Mouse (Mus musculus) hindbrain, embryonic 16.5 days (tissue): ENCODE measurements around the gene Bcap31. TPM values are rescaled to one million over a fixed set of nuclear protein-coding genes. Genes with fewer than 3 reads are reported as not detected.

Source experiments
- ATAC-seq: fragments of 200-750 bp; cut with Nextera tagmentation; 2 replicates; pipeline ENCODE4 v1.8.0; 2017; ENCODE audit warnings: moderate TSS enrichment, moderate library complexity
- H3K27ac ChIP-seq: fragments of 300-500 bp; sonication (generic); 2 replicates; pipeline ENCODE4 v1.5.1; 2014; ENCODE audit warnings: low read depth, mild to moderate bottlenecking, control low read depth, low read length, moderate library complexity
- H3K27me3 ChIP-seq: fragments of 300-500 bp; sonication (generic); replicated peaks from 2 replicates; pipeline ENCODE4 v1.6.1; 2014; ENCODE audit warnings: low read length; ENCODE audit not compliant: control insufficient read depth, insufficient read depth
- H3K36me3 ChIP-seq: fragments of 300-500 bp; sonication (generic); 2 replicates; pipeline ENCODE4 v1.6.1; 2014; ENCODE audit warnings: mild to moderate bottlenecking, low read length, moderate library complexity, mixed read lengths; ENCODE audit not compliant: control insufficient read depth, insufficient read depth
- H3K4me1 ChIP-seq: fragments of 300-500 bp; sonication (generic); 2 replicates; pipeline ENCODE4 v1.6.1; 2014; ENCODE audit warnings: low read depth, low read length; ENCODE audit not compliant: control insufficient read depth, insufficient read depth
- H3K4me2 ChIP-seq: fragments of 300-500 bp; sonication (generic); 2 replicates; pipeline ENCODE4 v1.6.1; 2014; ENCODE audit warnings: mild to moderate bottlenecking, low read length, control low read depth, moderate library complexity
- H3K4me3 ChIP-seq: fragments of 300-500 bp; sonication (generic); 2 replicates; pipeline ENCODE4 v1.5.1; 2014; ENCODE audit warnings: mild to moderate bottlenecking, low read length, control low read depth, moderate library complexity
- H3K9ac ChIP-seq: fragments of 300-500 bp; sonication (generic); 2 replicates; pipeline ENCODE4 v1.6.1; 2014; ENCODE audit warnings: low read depth, mild to moderate bottlenecking, control low read depth, low read length, moderate library complexity
- H3K9me3 ChIP-seq: fragments of 300-500 bp; sonication (generic); 2 replicates; pipeline ENCODE4 v1.6.1; 2014; ENCODE audit warnings: mild to moderate bottlenecking, low read length, moderate library complexity; ENCODE audit not compliant: control insufficient read depth
- WGBS: fragments of 180-500 bp; shearing (Covaris S2); extraction: QIAGEN DNeasy Blood & Tissue Kit; methylation state at CpG from one replicate; pipeline ENCODE4 v1.1.7; 2014; 5-methylcytosine and 5-hydroxymethylcytosine counted together
- polyA plus RNA-seq: library from polyadenylated mRNA; unstranded; fragments of >200 nt; fragmentation: Nextera tagmentation; extraction: Ambion mirVana; gene quantifications from 2 replicates; pipeline ENCODE4 v1.2.1, GENCODE M21; 2015

Bcap31 gene
- polyA plus RNA-seq, 1 experiment from 2014 or later = 154 TPM

- peak; percentile 25; the same call in 1 of the 2 replicates for ATAC-seq
- Histone ChIP-seq H3K9ac (no peak overlapping the region), H3K4me1 (peaks cover 11% of the 10 kb centered on the region), H3K9me3 (no peaks in the 10 kb centered on the region), H3K27ac (no peak overlapping the region), H3K4me2 (no peak overlapping the region; the same call in 1 of the 2 replicates), H3K27me3 (no peaks in the 10 kb centered on the region), H3K36me3 (no peaks in the 10 kb centered on the region), H3K4me3 (no peak overlapping the region)
- WGBS = 38% methylated on average over 4 of the region's 4 CpGs
Observed at GRCm38 (mm10) chrX:73672031-73672431, 43.9 kb downstream of the Bcap31 start.

GRCm38 (mm10) chrX:73663143-73663542 lies 52.8 kb downstream of the Bcap31 start:
- ATAC-seq = no peak
- no peaks in the 10 kb centered on the region for H3K9me3 ChIP-seq
- no peak overlapping the region for H3K4me2 ChIP-seq
- H3K4me3 ChIP-seq = no peak overlapping the region
- no peaks in the 10 kb centered on the region for H3K36me3 ChIP-seq
- H3K27me3 ChIP-seq = no peaks in the 10 kb centered on the region
- H3K4me1 ChIP-seq = no peaks in the 10 kb centered on the region; the same call in 1 of the 2 replicates
- no peak overlapping the region for H3K27ac ChIP-seq
- no peak overlapping the region for H3K9ac ChIP-seq

DNA sequence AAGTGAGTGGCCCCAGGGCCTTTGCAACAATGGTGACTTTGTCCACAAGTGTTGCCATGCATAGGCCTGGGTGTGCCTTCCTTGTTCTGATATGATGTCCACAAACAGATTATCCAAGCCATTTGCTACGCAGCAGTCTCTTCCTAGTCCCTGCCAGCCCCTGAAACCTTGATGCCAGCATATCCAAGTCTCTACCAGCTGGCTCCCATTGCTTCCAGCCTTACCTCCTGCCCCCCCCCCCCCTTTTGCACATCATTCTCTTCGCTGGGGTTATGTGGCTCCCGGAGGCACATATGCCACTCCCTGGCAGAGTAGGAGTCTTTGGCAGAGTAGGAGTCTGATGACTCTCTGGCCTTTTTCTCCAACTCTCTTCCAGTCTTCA lies 55.7 kb downstream of the Bcap31 start:
- H3K36me3 ChIP-seq = no peaks in the 10 kb centered on the region
- WGBS = 32% methylated on average over 3 of the region's 3 CpGs
- peak overlapping the region; percentile 75 for H3K27ac ChIP-seq
- no peaks in the 10 kb centered on the region for H3K9me3 ChIP-seq
- no peaks in the 10 kb centered on the region for H3K27me3 ChIP-seq
- peak overlapping the region; percentile 56 for H3K4me2 ChIP-seq
- peak overlapping the region; percentile 51 for H3K4me3 ChIP-seq
- H3K9ac ChIP-seq = peak overlapping the region; percentile 70
- H3K4me1 ChIP-seq = no peaks in the 10 kb centered on the region; the same call in 1 of the 2 replicates
- ATAC-seq = peak; percentile 28

- H3K36me3 ChIP-seq = no peaks in the 10 kb centered on the region
- ATAC-seq = peak; percentile 78
- H3K9me3 ChIP-seq = no peaks in the 10 kb centered on the region
Observed at GRCm38 (mm10) chrX:73659575-73660283, 56.2 kb downstream of the Bcap31 start, which contains the start of gene Pnck. Gene Pnck (minus strand): TSS chrX:73660117.

DNA sequence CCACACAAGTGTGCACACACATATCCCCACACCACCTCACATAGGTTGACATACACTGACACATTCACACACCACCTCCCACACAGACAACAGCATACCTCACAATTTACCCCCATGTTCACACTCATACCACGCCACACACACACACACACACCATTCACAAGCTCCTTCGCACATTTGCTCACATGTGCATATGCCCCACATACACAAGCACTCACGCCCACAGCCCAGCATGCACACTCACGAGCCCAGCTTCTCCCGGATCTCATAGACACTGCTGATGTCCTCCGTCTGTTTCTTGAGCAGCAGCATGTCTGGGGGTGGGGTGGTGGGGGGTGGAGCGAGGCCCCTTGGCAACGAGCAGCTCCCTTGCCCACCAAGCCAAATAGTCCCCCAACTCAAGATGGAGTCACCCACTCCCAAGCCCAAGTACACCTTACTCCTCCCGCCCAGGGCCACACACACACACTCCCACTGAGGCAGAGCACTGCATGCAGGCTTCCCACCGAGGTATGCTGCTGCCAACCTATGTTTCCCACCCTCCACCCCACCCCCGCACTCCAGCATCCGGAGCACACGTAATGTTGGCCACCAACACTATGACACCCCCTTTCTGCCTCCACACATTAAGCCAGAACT lies 56.9 kb downstream of the Bcap31 start:
- Histone ChIP-seq H3K36me3 (no peaks in the 10 kb centered on the region), H3K4me3 (peak overlapping the region; percentile 51), H3K9ac (peak overlapping the region; percentile 70), H3K9me3 (no peaks in the 10 kb centered on the region), H3K4me2 (peak overlapping the region; percentile 56), H3K4me1 (no peaks in the 10 kb centered on the region; the same call in 1 of the 2 replicates), H3K27me3 (no peaks in the 10 kb centered on the region), H3K27ac (peak overlapping the region; percentile 75)
- ATAC-seq = peak; percentile 34
- 48% methylated on average over 12 of the region's 13 CpGs for WGBS

More at GRCm38 (mm10) chrX:73659575-73660283, 56.2 kb downstream of the Bcap31 start, which contains the start of gene Pnck:
- H3K4me1 ChIP-seq = no peaks in the 10 kb centered on the region; the same call in 1 of the 2 replicates
- peak within 1 kb of the TSS; percentile 56 for H3K4me2 ChIP-seq
- 20% methylated on average over 32 of the region's 57 CpGs for WGBS
- peak within 1 kb of the TSS; percentile 70 for H3K9ac ChIP-seq
- H3K4me3 ChIP-seq = peak within 1 kb of the TSS; percentile 51
- H3K27me3 ChIP-seq = no peaks in the 10 kb centered on the region
- H3K27ac ChIP-seq = peak within 1 kb of the TSS; percentile 75

DNA sequence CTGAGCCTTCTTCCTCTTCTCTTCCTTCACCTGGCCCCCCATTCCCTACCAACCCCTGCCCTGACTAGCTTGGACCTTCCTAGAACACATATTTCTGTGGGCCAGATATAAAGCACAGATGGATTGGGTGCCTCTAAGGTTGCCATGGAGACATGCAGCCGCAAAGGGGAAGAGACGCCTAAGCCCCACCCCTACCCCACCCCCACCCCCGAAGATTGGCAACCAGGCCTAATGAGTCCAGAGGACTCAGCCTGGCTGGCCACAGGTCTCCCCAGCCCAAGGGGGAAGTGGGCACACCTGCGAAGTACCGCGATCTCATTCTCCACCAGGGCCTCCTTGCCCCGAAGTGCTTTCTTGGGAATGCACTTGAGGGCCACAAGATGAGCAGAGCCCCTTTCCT lies 57.6 kb downstream of the Bcap31 start:
- WGBS = 38% methylated on average over 5 of the region's 7 CpGs
- no peak overlapping the region for H3K27ac ChIP-seq
- peak overlapping the region; percentile 56 for H3K4me2 ChIP-seq
- no peaks in the 10 kb centered on the region for H3K27me3 ChIP-seq
- H3K4me3 ChIP-seq = peak overlapping the region; percentile 51
- H3K4me1 ChIP-seq = no peaks in the 10 kb centered on the region; the same call in 1 of the 2 replicates
- no peaks in the 10 kb centered on the region for H3K36me3 ChIP-seq
- no peaks in the 10 kb centered on the region for H3K9me3 ChIP-seq
- no peak for ATAC-seq
- no peak overlapping the region for H3K9ac ChIP-seq

GRCm38 (mm10) chrX:73655529-73655928 lies 60.4 kb downstream of the Bcap31 start:
- 66% methylated on average over 3 of the region's 3 CpGs for WGBS
- no peak overlapping the region for H3K9ac ChIP-seq
- H3K4me1 ChIP-seq = no peaks in the 10 kb centered on the region; the same call in 1 of the 2 replicates
- no peak overlapping the region for H3K4me2 ChIP-seq
- no peaks in the 10 kb centered on the region for H3K27me3 ChIP-seq
- H3K27ac ChIP-seq = no peak overlapping the region
- no peaks in the 10 kb centered on the region for H3K9me3 ChIP-seq
- no peak for ATAC-seq
- no peak overlapping the region for H3K4me3 ChIP-seq
- no peaks in the 10 kb centered on the region for H3K36me3 ChIP-seq

DNA sequence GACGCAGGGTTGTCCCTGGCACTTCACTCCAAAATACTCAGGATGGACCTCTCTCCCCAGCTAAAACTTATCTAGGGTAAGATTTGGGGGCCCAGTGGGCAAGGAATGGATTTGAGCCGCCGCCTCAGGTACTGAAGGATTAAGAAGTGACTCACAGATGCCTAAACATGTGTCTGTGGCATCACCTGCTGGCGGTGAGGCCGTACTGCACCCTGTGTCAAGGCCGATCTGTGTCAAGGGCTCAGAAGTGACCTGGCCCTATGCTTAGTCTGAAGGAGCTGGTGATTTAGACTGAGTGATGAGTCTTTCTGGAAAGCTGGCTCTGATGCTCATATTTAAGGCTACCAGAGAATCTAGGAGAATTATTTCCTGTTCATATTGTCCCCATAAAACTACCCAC lies 61.8 kb downstream of the Bcap31 start:
- Histone ChIP-seq H3K4me1 (no peaks in the 10 kb centered on the region), H3K4me3 (no peak overlapping the region), H3K27ac (no peak overlapping the region), H3K9ac (no peak overlapping the region), H3K4me2 (no peak overlapping the region), H3K27me3 (no peaks in the 10 kb centered on the region), H3K9me3 (no peaks in the 10 kb centered on the region), H3K36me3 (no peaks in the 10 kb centered on the region)
- 9% methylated on average over 6 of the region's 6 CpGs for WGBS
- peak; percentile 76; the same call in 1 of the 2 replicates for ATAC-seq

- H3K4me1 ChIP-seq = no peaks in the 10 kb centered on the region
- H3K36me3 ChIP-seq = no peaks in the 10 kb centered on the region
- no peak overlapping the region for H3K27ac ChIP-seq
- H3K9me3 ChIP-seq = no peaks in the 10 kb centered on the region
- H3K4me3 ChIP-seq = no peak overlapping the region
- ATAC-seq = no peak
- WGBS = 88% methylated on average over 6 of the region's 6 CpGs
- no peaks in the 10 kb centered on the region for H3K27me3 ChIP-seq
- H3K4me2 ChIP-seq = no peak overlapping the region
- no peak overlapping the region for H3K9ac ChIP-seq
Observed at GRCm38 (mm10) chrX:73653392-73653791, 62.6 kb downstream of the Bcap31 start.
